Mouse (Mus musculus) layer of hippocampus, adult 8-10 months (tissue): Measurements from ENCODE around the gene Sugp1. TPM values are rescaled to one million over a fixed set of nuclear protein-coding genes. Genes with fewer than 3 reads are reported as not detected.

Experiments
- DNase-seq, 2 experiments: peaks; one replicate each; pipeline ENCODE4 v3.0.0; 2022; ENCODE audit warnings: low spot score in 2 of 2
- microRNA-seq, 2 experiments: library from miRNA; unstranded; fragments of <30 nt; microRNA quantifications; one replicate each; pipeline ENCODE4 v1.2.0; 2022
- total RNA-seq, 4 experiments: library from RNA; stranded (reverse); gene quantifications; 2 replicates each; pipeline ENCODE4 v1.2.4; 2022

Sugp1 gene
- total RNA-seq, 4 experiments from 2014 or later: 55.2 to 60.3 (median 57.2) TPM

DNA sequence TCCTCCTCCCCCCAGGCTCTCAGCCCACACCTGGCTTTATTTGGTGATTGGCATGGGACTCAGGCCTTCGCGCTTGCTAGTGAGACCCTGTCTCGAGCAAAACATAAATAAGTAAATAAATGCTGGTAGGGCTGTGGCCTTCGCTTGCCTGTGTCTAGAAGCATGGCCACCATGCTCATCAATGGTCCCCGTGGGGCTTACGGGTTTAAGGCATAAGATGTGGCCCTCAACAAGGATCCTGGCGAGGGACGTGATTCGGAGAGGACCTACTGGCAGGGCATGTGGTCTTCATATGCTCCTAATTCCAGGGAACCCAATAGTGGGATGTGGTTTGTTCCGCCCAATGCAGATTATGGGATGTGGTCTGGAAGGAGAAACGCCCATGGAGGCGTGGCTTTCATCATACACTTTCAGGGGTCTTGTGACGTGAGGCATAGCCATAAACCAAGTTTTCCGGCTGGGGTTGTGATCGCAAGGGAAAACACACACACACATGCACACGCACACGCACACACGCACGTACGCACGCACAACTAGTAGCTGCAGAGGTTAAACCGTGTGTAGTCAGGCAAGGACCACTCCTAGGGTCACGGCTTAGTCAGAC is 68.7 kb downstream of the Sugp1 start:
- no peak for DNase-seq

DNA sequence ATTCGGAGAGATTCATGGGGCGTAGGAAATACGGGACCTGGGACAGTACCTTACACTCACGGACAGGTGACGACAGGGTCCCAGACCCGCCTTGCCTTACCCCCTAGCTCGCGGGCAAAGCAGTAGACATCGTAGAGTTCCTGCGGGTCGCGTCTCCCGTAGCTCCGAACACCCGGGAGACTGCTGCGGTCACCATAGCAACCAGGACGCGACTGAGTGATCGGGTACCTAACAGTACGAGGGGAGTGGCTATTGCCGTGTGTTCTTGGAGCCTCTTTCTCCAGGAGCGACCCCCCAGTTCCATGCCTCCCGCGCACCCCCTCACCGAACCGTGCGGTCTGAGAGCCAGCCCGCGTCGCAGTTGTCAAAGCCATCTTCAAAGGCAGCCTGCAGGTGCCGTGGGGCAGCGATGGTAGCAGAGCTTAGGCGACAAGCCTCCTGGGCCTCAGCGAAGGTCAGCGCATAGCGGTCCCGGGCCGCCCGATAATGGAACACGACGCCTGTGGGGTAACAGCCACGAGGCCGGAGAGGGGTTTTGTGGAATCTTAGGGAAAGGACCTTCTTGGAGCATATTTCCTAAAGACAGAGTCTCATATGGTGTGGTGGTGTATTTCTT is 69.9 kb downstream of the Sugp1 start:
- no peak for DNase-seq

DNA sequence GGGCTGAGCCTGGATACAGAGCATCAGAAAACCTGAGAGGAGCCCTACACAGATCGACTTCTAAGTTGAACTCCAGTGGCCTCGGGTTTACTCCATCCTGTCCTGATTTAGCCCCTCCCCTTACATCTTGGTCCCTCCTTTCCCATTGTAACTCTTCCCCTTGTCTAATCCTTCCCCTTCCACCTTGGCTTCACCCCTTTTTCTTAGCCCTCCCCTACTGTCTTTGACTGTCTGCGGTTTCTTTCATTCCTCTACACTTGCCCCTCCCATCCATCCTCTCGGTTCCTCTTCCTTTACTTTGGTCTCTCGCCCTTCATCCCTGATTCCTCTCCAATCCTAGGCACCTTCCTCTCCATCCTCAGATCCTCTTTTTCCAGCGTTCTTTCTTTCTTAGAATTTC is 71.9 kb downstream of the Sugp1 start:
- no peak for DNase-seq

DNA sequence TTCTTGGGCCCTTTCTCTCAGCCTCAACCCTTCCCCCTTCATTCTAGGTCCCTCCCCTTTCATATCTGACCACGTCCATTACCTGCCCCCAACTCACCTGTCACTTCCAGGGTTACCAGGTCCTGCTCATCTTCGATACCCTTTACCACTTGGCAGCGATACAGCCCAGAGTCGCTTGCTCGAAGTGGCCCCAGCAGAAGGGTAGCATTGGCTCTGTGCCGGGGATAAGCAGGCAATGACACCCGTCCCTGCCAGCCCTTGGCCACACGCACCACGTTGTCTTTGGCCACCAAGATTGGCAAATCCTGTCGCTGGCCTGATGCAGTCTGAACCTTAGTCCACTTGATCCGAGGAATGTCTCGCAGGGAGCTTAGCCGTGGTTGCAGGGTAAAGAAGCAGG is 72.3 kb downstream of the Sugp1 start:
- no peak for DNase-seq

DNA sequence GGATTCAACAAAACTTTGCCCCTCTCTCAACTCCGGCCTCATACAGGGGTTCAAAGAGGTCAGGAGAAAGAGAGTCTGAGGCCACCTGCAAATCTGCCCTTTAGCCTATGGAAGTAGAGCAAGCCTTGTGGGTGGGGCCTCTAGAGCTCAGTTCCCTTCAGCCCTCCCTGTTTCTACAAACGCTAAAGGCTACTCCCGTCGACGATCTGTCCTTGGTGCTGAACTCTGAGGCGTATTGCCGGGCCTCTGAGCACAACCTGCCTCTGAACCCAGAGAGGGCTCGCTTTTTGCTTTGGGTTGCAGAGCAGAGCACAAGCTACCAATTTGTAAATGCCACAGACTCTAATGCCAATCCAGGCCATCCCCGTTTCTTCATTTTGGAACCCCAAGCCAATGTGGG is 75.0 kb downstream of the Sugp1 start:
- no peak for DNase-seq

DNA sequence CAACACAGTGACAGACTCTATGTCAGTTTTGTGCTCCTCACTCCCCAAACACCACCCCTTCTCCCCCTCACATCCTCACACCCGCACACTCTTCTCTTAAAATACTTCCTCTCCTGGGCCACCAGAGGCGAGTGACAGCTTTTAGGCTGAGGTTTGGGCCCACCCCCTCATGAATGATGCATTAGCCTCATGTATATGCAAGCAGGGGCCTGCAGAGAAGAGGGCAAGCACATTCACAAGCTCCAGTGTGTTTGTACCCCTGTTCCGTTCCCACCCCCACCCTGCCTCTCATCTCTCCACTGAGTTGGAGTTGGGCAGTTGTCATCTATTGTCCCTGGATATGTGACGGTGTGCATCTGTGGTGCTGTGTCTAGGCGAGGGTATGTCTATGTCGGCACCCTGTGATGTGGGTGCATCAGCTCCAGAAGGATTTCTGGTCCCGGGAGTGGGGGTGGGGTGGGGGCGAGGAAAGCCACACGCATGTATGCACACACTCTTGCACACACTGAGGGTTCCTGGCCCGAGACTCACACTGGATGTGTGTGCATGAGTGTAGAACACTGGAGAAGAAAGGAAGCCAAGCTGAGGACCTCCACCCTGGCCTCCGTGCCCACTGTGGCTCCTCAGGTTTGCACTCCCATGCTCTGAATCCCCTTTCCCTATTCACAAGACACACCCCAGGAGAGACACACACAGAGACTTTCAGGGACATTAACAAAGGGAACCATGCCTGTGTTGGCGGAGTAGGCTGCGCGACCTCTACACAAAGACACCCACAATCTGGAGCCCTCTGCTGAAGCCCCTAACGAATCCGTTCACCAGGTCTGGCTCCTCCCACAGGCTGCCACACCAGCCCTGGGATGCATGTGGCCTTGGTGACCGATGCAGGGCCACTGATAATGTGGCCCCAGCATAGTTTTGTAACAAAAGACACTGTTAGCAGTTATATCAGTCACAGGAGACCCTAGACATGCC is 76.4 kb downstream of the Sugp1 start:
- DNase-seq: peak; percentile 59 to 64

DNA sequence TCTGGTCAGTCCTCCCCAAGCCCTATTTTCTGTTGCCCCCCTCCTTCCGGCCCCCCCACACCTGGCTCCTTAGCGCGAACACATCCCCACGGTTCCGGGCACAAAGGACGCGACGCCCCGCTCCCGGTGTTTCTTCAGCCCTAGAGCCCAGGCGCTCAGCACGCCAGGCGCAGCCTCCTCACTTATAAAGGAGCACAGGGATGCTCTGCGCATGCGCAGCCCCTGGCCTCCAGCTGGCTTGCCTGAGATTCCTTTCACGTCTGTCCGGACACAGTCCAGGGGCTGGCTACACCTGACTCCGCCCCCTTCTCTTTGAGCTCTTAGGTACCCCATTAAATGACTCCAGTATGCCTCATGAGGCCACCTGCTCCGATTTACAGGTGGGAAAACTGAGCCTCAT is 78.1 kb downstream of the Sugp1 start, which contains the start of gene Ncan:
TSS of gene Ncan (minus strand) at position 207 of the 400 bp plus-strand sequence.
- DNase-seq: peak; percentile 88 to 92

Small RNAs within 50 kb of the gene (microRNA-seq; reads per million reads assigned to microRNA genes)
- 10.8 to 11.9 reads per million in 2 experiments for gene Mir7066

Other genes starting within 250 kb of the Sugp1 start
- gene Gmip, start 234.1 kb upstream of the Sugp1 start, total RNA-seq: 10 to 100 TPM; 15.1 to 28.6 (median 18.1) TPM
- under 1 TPM; 0.49 to 0.69 (median 0.66) TPM for gene Lpar2, start 220.4 kb upstream of the Sugp1 start, total RNA-seq
- 10 to 100 TPM; 15.7 to 22.4 (median 20.7) TPM for gene Pbx4, start 210.3 kb upstream of the Sugp1 start, total RNA-seq
- gene Cilp2, start 155.1 kb upstream of the Sugp1 start, total RNA-seq: under 1 TPM; 0.57 to 0.62 (median 0.59) TPM
- gene Tssk6, start 140.6 kb upstream of the Sugp1 start, total RNA-seq: under 1 TPM in 2 of 4 experiments, not detected in 2; 0.41 to 0.47 TPM
- gene Ndufa13, start 140.3 kb upstream of the Sugp1 start, total RNA-seq: 100 to 1,000 TPM in 3 of 4 experiments, 10 to 100 TPM in 1; 95.2 to 148 (median 127) TPM
- 10 to 100 TPM; 19.1 to 43.7 (median 32.3) TPM for gene Yjefn3, start 140.1 kb upstream of the Sugp1 start, total RNA-seq
- gene Gatad2a, start 46.4 kb upstream of the Sugp1 start, total RNA-seq: 10 to 100 TPM; 27.9 to 37.6 (median 33.3) TPM
- 10 to 100 TPM; 62.7 to 76.5 (median 72.8) TPM for gene Mau2, start 79 bp upstream of the Sugp1 start, total RNA-seq
- gene Tm6sf2, start 30.1 kb downstream of the Sugp1 start, total RNA-seq: 10 to 100 TPM in 1 of 4 experiments, 1 to 10 TPM in 3; 2.6 to 11.3 (median 4.6) TPM
- 100 to 1,000 TPM in 2 of 4 experiments, 10 to 100 TPM in 2; 96.7 to 109 (median 100) TPM for gene Hapln4, start 40.6 kb downstream of the Sugp1 start, total RNA-seq
- gene Ncan, start 78.1 kb downstream of the Sugp1 start, total RNA-seq: 100 to 1,000 TPM; 121 to 134 (median 129) TPM
- 10 to 100 TPM; 28.3 to 38.4 (median 31.2) TPM for gene Nr2c2ap, start 88.5 kb downstream of the Sugp1 start, total RNA-seq
- 10 to 100 TPM; 13.6 to 18.9 (median 14.7) TPM for gene Rfxank, start 96.3 kb downstream of the Sugp1 start, total RNA-seq
- 10 to 100 TPM; 41.6 to 46.4 (median 43.8) TPM for gene Borcs8, start 96.7 kb downstream of the Sugp1 start, total RNA-seq
- under 1 TPM in 2 of 4 experiments, not detected in 2; 0.82 to 0.96 TPM for gene Mef2b, start 96.9 kb downstream of the Sugp1 start, total RNA-seq
- 10 to 100 TPM; 48.9 to 58.8 (median 53.3) TPM for gene Tmem161a, start 129.5 kb downstream of the Sugp1 start, total RNA-seq
- 10 to 100 TPM; 32.9 to 55.2 (median 45.8) TPM for gene Slc25a42, start 169.5 kb downstream of the Sugp1 start, total RNA-seq
- gene Sugp2, start 191.4 kb downstream of the Sugp1 start, total RNA-seq: 100 to 1,000 TPM; 113 to 141 (median 123) TPM
- 10 to 100 TPM; 38.0 to 49.2 (median 40.1) TPM for gene Armc6, start 191.7 kb downstream of the Sugp1 start, total RNA-seq
- 10 to 100 TPM; 74.1 to 89.8 (median 80.1) TPM for gene Homer3, start 240.0 kb downstream of the Sugp1 start, total RNA-seq